Mouse (Mus musculus): ENCODE data around the gene Nfkb1.

DNA sequence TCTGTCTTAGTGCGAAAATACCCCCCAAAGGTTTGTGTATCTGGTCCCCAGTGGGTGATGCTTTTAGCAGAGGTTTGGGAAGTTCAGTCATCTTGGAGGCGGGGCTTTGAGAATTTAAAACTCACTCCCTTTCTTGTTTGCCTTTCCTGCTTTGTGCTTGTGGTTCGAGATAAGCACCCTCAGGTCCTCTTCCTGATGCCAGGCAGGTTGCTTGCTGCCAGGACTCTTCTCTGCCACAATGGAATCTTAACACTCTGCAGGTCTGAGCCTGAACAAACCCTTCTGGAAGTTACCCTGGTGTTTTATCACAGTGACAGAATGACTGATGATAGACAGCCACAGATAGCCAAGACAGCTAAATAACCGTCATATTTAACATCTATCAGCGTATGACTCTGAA, 122.7 kb downstream of the Nfkb1 start:
- TF ChIP-seq CTCF (IDR thresholded peaks at IDR 0.05; ENCODE audit: low read depth, low read length) (no peak), EP300 (IDR thresholded peaks at IDR 0.05; ENCODE audit: insufficient read depth, low read depth, low read length) (no peak), POLR2A (IDR thresholded peaks at IDR 0.05; ENCODE audit: insufficient read depth, low read length) (no peak)
